Mouse (Mus musculus): Measurements from ENCODE around the gene Fuca2. TPM values are rescaled to one million over a fixed set of nuclear protein-coding genes. Genes with fewer than 3 reads are reported as not detected.
"Not testable (repeated sequence)": the region's sequence is repeated elsewhere in the genome, so short reads cannot be mapped to it uniquely, and the experiment has no call there.

The Fuca2 gene
- 25.6 and 26.4 TPM in 2 replicates for polyA plus RNA-seq (2014; fragmentation: Nextera tagmentation; extraction: Ambion mirVana)

GRCm38 (mm10) chr10:13499331-13499730, at the start of gene Fuca2:
TSS of gene Fuca2 (plus strand) at chr10:13499540.
- DNase-seq (ENCODE audit: low spot score), result no peak
- no peaks in the 10 kb centered on the region for H3K36me3 ChIP-seq (ENCODE audit: control insufficient read depth, insufficient read depth, low read length)
- no peaks in the 10 kb centered on the region for H3K4me1 ChIP-seq (ENCODE audit: control insufficient read depth, insufficient read depth, low read length)
- no peak within 1 kb of the TSS for H3K4me2 ChIP-seq (ENCODE audit: low read depth, severe bottlenecking)
- no peak for ATAC-seq (ENCODE audit: insufficient number of reproducible peaks, low FRiP score, low TSS enrichment, low read depth)
- H3K4me3 ChIP-seq (ENCODE audit: low read depth, low read length), result no peak within 1 kb of the TSS
- H3K9me3 ChIP-seq (ENCODE audit: control insufficient read depth, low read length), result no peaks in the 10 kb centered on the region
- no peak within 1 kb of the TSS for H3K27ac ChIP-seq (replicated peaks; ENCODE audit: low read depth, low read length)
- 74% methylated on average over 2 of the region's 2 CpGs for WGBS
- no peak within 1 kb of the TSS for H3K9ac ChIP-seq (ENCODE audit: low read length)
- no peaks in the 10 kb centered on the region for H3K27me3 ChIP-seq (ENCODE audit: control insufficient read depth, insufficient read depth, low read length)

GRCm38 (mm10) chr10:13451640-13452039, 47.7 kb upstream of the Fuca2 start:
- Histone ChIP-seq H3K4me3 (ENCODE audit: low read depth, low read length) (no peak overlapping the region), H3K27me3 (ENCODE audit: control insufficient read depth, insufficient read depth, low read length) (no peaks in the 10 kb centered on the region), H3K36me3 (ENCODE audit: control insufficient read depth, insufficient read depth, low read length) (no peaks in the 10 kb centered on the region), H3K4me1 (ENCODE audit: control insufficient read depth, insufficient read depth, low read length) (no peaks in the 10 kb centered on the region), H3K9me3 (ENCODE audit: control insufficient read depth, low read length) (no peaks in the 10 kb centered on the region), H3K4me2 (ENCODE audit: low read depth, severe bottlenecking) (no peak overlapping the region), H3K9ac (ENCODE audit: low read length) (no peak overlapping the region), H3K27ac (replicated peaks; ENCODE audit: low read depth, low read length) (no peak overlapping the region)
- 84% methylated on average over 6 of the region's 6 CpGs for WGBS
- ATAC-seq (ENCODE audit: insufficient number of reproducible peaks, low FRiP score, low TSS enrichment, low read depth) (no peak), DNase-seq (ENCODE audit: low spot score) (no peak)

- no peak for ATAC-seq (ENCODE audit: insufficient number of reproducible peaks, low FRiP score, low TSS enrichment, low read depth)
- Histone ChIP-seq H3K9me3 (ENCODE audit: control insufficient read depth, low read length) (no peaks in the 10 kb centered on the region), H3K27ac (replicated peaks; ENCODE audit: low read depth, low read length) (no peak overlapping the region), H3K9ac (ENCODE audit: low read length) (no peak overlapping the region), H3K36me3 (ENCODE audit: control insufficient read depth, insufficient read depth, low read length) (no peaks in the 10 kb centered on the region), H3K4me2 (ENCODE audit: low read depth, severe bottlenecking) (no peak overlapping the region), H3K27me3 (ENCODE audit: control insufficient read depth, insufficient read depth, low read length) (no peaks in the 10 kb centered on the region), H3K4me3 (ENCODE audit: low read depth, low read length) (no peak overlapping the region), H3K4me1 (ENCODE audit: control insufficient read depth, insufficient read depth, low read length) (no peaks in the 10 kb centered on the region)
- no peak for DNase-seq (ENCODE audit: low spot score)
- 73% methylated on average over 13 of the region's 13 CpGs for WGBS
These were observed 45.9 kb upstream of the Fuca2 start for GRCm38 (mm10) chr10:13453200-13453990.

GRCm38 (mm10) chr10:13464295-13464694, 35.0 kb upstream of the Fuca2 start:
- DNase-seq (ENCODE audit: low spot score); H3K27me3 ChIP-seq (ENCODE audit: control insufficient read depth, insufficient read depth, low read length); H3K9me3 ChIP-seq (ENCODE audit: control insufficient read depth, low read length); H3K27ac ChIP-seq (replicated peaks; ENCODE audit: low read depth, low read length); H3K4me2 ChIP-seq (ENCODE audit: low read depth, severe bottlenecking); ATAC-seq (ENCODE audit: insufficient number of reproducible peaks, low FRiP score, low TSS enrichment, low read depth); H3K4me1 ChIP-seq (ENCODE audit: control insufficient read depth, insufficient read depth, low read length); H3K36me3 ChIP-seq (ENCODE audit: control insufficient read depth, insufficient read depth, low read length); H3K4me3 ChIP-seq (ENCODE audit: low read depth, low read length); H3K9ac ChIP-seq (ENCODE audit: low read length): not testable (repeated sequence)
- 93% methylated on average over 3 of the region's 3 CpGs for WGBS

GRCm38 (mm10) chr10:13466925-13467324, 32.4 kb upstream of the Fuca2 start:
- Histone ChIP-seq H3K9me3 (ENCODE audit: control insufficient read depth, low read length) (no peaks in the 10 kb centered on the region), H3K4me1 (ENCODE audit: control insufficient read depth, insufficient read depth, low read length) (no peaks in the 10 kb centered on the region), H3K27ac (replicated peaks; ENCODE audit: low read depth, low read length) (no peak overlapping the region), H3K36me3 (ENCODE audit: control insufficient read depth, insufficient read depth, low read length) (no peaks in the 10 kb centered on the region), H3K4me3 (ENCODE audit: low read depth, low read length) (no peak overlapping the region), H3K4me2 (ENCODE audit: low read depth, severe bottlenecking) (no peak overlapping the region), H3K27me3 (ENCODE audit: control insufficient read depth, insufficient read depth, low read length) (peaks cover 3% of the 10 kb centered on the region; the same call in 1 of the 2 replicates), H3K9ac (ENCODE audit: low read length) (no peak overlapping the region)
- DNase-seq (ENCODE audit: low spot score), result no peak
- 81% methylated on average over 5 of the region's 5 CpGs for WGBS
- no peak for ATAC-seq (ENCODE audit: insufficient number of reproducible peaks, low FRiP score, low TSS enrichment, low read depth)

GRCm38 (mm10) chr10:13468025-13468529, 31.3 kb upstream of the Fuca2 start:
- H3K4me1 ChIP-seq (ENCODE audit: control insufficient read depth, insufficient read depth, low read length); H3K4me3 ChIP-seq (ENCODE audit: low read depth, low read length); H3K9me3 ChIP-seq (ENCODE audit: control insufficient read depth, low read length); H3K27ac ChIP-seq (replicated peaks; ENCODE audit: low read depth, low read length); ATAC-seq (ENCODE audit: insufficient number of reproducible peaks, low FRiP score, low TSS enrichment, low read depth); H3K9ac ChIP-seq (ENCODE audit: low read length); H3K36me3 ChIP-seq (ENCODE audit: control insufficient read depth, insufficient read depth, low read length); DNase-seq (ENCODE audit: low spot score); H3K4me2 ChIP-seq (ENCODE audit: low read depth, severe bottlenecking); H3K27me3 ChIP-seq (ENCODE audit: control insufficient read depth, insufficient read depth, low read length): not testable (repeated sequence)
- 84% methylated on average over 6 of the region's 6 CpGs for WGBS

- peaks cover 22% of the 10 kb centered on the region for H3K27me3 ChIP-seq (ENCODE audit: control insufficient read depth, insufficient read depth, low read length)
- DNase-seq (ENCODE audit: low spot score), result no peak
- WGBS, result 92% methylated on average over 3 of the region's 3 CpGs
- H3K27ac ChIP-seq (replicated peaks; ENCODE audit: low read depth, low read length), result no peak overlapping the region
- no peaks in the 10 kb centered on the region for H3K36me3 ChIP-seq (ENCODE audit: control insufficient read depth, insufficient read depth, low read length)
- no peak overlapping the region for H3K4me3 ChIP-seq (ENCODE audit: low read depth, low read length)
- H3K9ac ChIP-seq (ENCODE audit: low read length), result no peak overlapping the region
- ATAC-seq (ENCODE audit: insufficient number of reproducible peaks, low FRiP score, low TSS enrichment, low read depth), result no peak
- H3K4me1 ChIP-seq (ENCODE audit: control insufficient read depth, insufficient read depth, low read length), result no peaks in the 10 kb centered on the region
- H3K4me2 ChIP-seq (ENCODE audit: low read depth, severe bottlenecking), result no peak overlapping the region
- no peaks in the 10 kb centered on the region for H3K9me3 ChIP-seq (ENCODE audit: control insufficient read depth, low read length)
These were observed 29.1 kb upstream of the Fuca2 start for GRCm38 (mm10) chr10:13470236-13470635.

- no peak for DNase-seq (ENCODE audit: low spot score)
- no peaks in the 10 kb centered on the region for H3K4me1 ChIP-seq (ENCODE audit: control insufficient read depth, insufficient read depth, low read length)
- peak; percentile 53 for ATAC-seq (ENCODE audit: insufficient number of reproducible peaks, low FRiP score, low TSS enrichment, low read depth)
- H3K27me3 ChIP-seq (ENCODE audit: control insufficient read depth, insufficient read depth, low read length), result peaks cover 27% of the 10 kb centered on the region
- H3K9ac ChIP-seq (ENCODE audit: low read length), result no peak overlapping the region
- no peaks in the 10 kb centered on the region for H3K9me3 ChIP-seq (ENCODE audit: control insufficient read depth, low read length)
- no peaks in the 10 kb centered on the region for H3K36me3 ChIP-seq (ENCODE audit: control insufficient read depth, insufficient read depth, low read length)
- peak overlapping the region; percentile 94 for H3K4me2 ChIP-seq (ENCODE audit: low read depth, severe bottlenecking)
- WGBS, result 15% methylated on average over 17 of the region's 17 CpGs
- H3K27ac ChIP-seq (replicated peaks; ENCODE audit: low read depth, low read length), result no peak overlapping the region
- peak overlapping the region; percentile 52 for H3K4me3 ChIP-seq (ENCODE audit: low read depth, low read length)
These were observed 26.0 kb upstream of the Fuca2 start for GRCm38 (mm10) chr10:13473287-13473832.

All from limb, embryonic 11.5 days (tissue).